Mouse (Mus musculus) liver, adult 2 months (tissue): ENCODE measurements around the gene Lhx5. TPM values are rescaled to one million over a fixed set of nuclear protein-coding genes. Genes with fewer than 3 reads are reported as not detected.

Experiments
- DNase-seq: peaks from one replicate; pipeline ENCODE4 v3.0.0-alpha.2; 2011; ENCODE audit warnings: low read depth, low spot score; ENCODE audit errors: extremely low read depth
- H3K27ac ChIP-seq: fragments of 200-500 bp; replicated peaks from 2 replicates; pipeline ENCODE4 v1.5.1; 2012; ENCODE audit warnings: low read depth, mild to moderate bottlenecking, control low read depth, inconsistent platforms, low read length; ENCODE audit not compliant: insufficient read depth
- H3K27me3 ChIP-seq: fragments of 200-500 bp; 2 replicates; pipeline ENCODE4 v1.6.1; 2012; ENCODE audit warnings: mild to moderate bottlenecking, moderate library complexity, low read length, inconsistent platforms; ENCODE audit not compliant: control insufficient read depth, insufficient read depth
- H3K36me3 ChIP-seq: fragments of 200-500 bp; 2 replicates; pipeline ENCODE4 v1.6.1; 2012; ENCODE audit warnings: low read length, inconsistent platforms; ENCODE audit not compliant: control insufficient read depth, insufficient read depth
- H3K4me1 ChIP-seq: fragments of 200-500 bp; 2 replicates; pipeline ENCODE4 v1.6.1; 2011; ENCODE audit warnings: low read length; ENCODE audit not compliant: control insufficient read depth, insufficient read depth
- H3K4me3 ChIP-seq: fragments of 200-500 bp; 2 replicates; pipeline ENCODE4 v1.5.1; 2011; ENCODE audit warnings: low read depth, mild to moderate bottlenecking, control low read depth, low read length, moderate library complexity; ENCODE audit not compliant: insufficient read depth
- H3K79me2 ChIP-seq: fragments of 200-500 bp; 2 replicates; pipeline ENCODE4 v1.6.1; 2012; ENCODE audit warnings: inconsistent platforms, mild to moderate bottlenecking, low read length, moderate library complexity; ENCODE audit not compliant: control insufficient read depth, insufficient read depth
- H3K9ac ChIP-seq: fragments of 200-500 bp; 2 replicates; pipeline ENCODE4 v1.6.1; 2012; ENCODE audit warnings: low read depth, mild to moderate bottlenecking, control low read depth, inconsistent platforms, low read length
- CTCF ChIP-seq: fragments of 200-500 bp; IDR thresholded peaks from 2 replicates; pipeline ENCODE4 v1.5.1; 2011; ENCODE audit warnings: low read depth, low read length, control low read depth
- POLR2A ChIP-seq: fragments of 200-500 bp; IDR thresholded peaks from 2 replicates; pipeline ENCODE4 v1.6.1; 2011; ENCODE audit warnings: low read length, control low read depth; ENCODE audit not compliant: insufficient read depth; ENCODE audit errors: extremely low read depth
- WGBS: fragments of 180-500 bp; shearing (Covaris S2); methylation state at CpG from one replicate; pipeline ENCODE4 v1.1.7; 2018; 5-methylcytosine and 5-hydroxymethylcytosine counted together
- polyA plus RNA-seq: library from polyadenylated mRNA; depleted of rRNA; stranded (reverse); fragments of >200 nt; gene quantifications from 2 replicates; pipeline ENCODE4 v1.2.3, GENCODE M21; 2012; rRNA removed
- total RNA-seq: library from RNA; depleted of rRNA; stranded (reverse); fragments of >200 nt; gene quantifications from 2 replicates; pipeline ENCODE4 v1.2.3, GENCODE M21; 2014; rRNA removed

Gene Lhx5
- total RNA-seq: not detected in 2 replicates
- polyA plus RNA-seq: not detected in 2 replicates

GRCm38 (mm10) chr5:120431649-120432485 is at the start of gene Lhx5:
Lhx5 (plus strand) TSS chr5:120431699.
- peaks cover 46% of the 10 kb centered on the region for H3K27me3 ChIP-seq
- H3K79me2 ChIP-seq: no peaks in the 10 kb centered on the region
- no peak within 1 kb of the TSS for H3K27ac ChIP-seq
- TF ChIP-seq POLR2A (no peak), CTCF (no peak)
- WGBS: 3% methylated on average over 69 of the region's 69 CpGs
- no peak within 1 kb of the TSS for H3K9ac ChIP-seq
- H3K4me1 ChIP-seq: no peaks in the 10 kb centered on the region
- H3K36me3 ChIP-seq: no peaks in the 10 kb centered on the region
- no peak within 1 kb of the TSS for H3K4me3 ChIP-seq
- DNase-seq: no peak

- Histone ChIP-seq H3K4me3 (no peak overlapping the region), H3K4me1 (no peaks in the 10 kb centered on the region), H3K27me3 (no peaks in the 10 kb centered on the region; the same call in 1 of the 2 replicates), H3K79me2 (no peaks in the 10 kb centered on the region), H3K36me3 (no peaks in the 10 kb centered on the region), H3K27ac (no peak overlapping the region), H3K9ac (no peak overlapping the region)
- WGBS: 68% methylated on average over 4 of the region's 4 CpGs
- no peak for TF ChIP-seq CTCF
- TF ChIP-seq POLR2A: no peak
- DNase-seq: no peak
Measured at GRCm38 (mm10) chr5:120386361-120386760, 45.1 kb upstream of the Lhx5 start.

- 56% methylated on average over 9 of the region's 9 CpGs for whole genome bisulfite sequencing
- Histone ChIP-seq H3K27ac (no peak overlapping the region), H3K79me2 (no peaks in the 10 kb centered on the region), H3K4me3 (no peak overlapping the region), H3K27me3 (no peaks in the 10 kb centered on the region; the same call in 1 of the 2 replicates), H3K4me1 (no peaks in the 10 kb centered on the region), H3K36me3 (no peaks in the 10 kb centered on the region), H3K9ac (no peak overlapping the region)
- DNase-seq: no peak
- no peak for TF ChIP-seq POLR2A
- no peak for TF ChIP-seq CTCF
Measured at GRCm38 (mm10) chr5:120388765-120389164, 42.7 kb upstream of the Lhx5 start.

GRCm38 (mm10) chr5:120389973-120390372 is 41.5 kb upstream of the Lhx5 start:
- Histone ChIP-seq H3K79me2 (no peaks in the 10 kb centered on the region), H3K27me3 (peaks cover 5% of the 10 kb centered on the region), H3K4me3 (no peak overlapping the region), H3K27ac (no peak overlapping the region), H3K4me1 (no peaks in the 10 kb centered on the region), H3K36me3 (no peaks in the 10 kb centered on the region), H3K9ac (no peak overlapping the region)
- WGBS: 71% methylated on average over 2 of the region's 2 CpGs
- no peak for DNase-seq
- no peak for TF ChIP-seq POLR2A
- no peak for TF ChIP-seq CTCF

GRCm38 (mm10) chr5:120393871-120394667 is 37.4 kb upstream of the Lhx5 start:
- no peak for TF ChIP-seq POLR2A
- no peak for TF ChIP-seq CTCF
- Histone ChIP-seq H3K4me1 (no peaks in the 10 kb centered on the region), H3K4me3 (no peak overlapping the region), H3K79me2 (no peaks in the 10 kb centered on the region), H3K36me3 (no peaks in the 10 kb centered on the region), H3K27ac (no peak overlapping the region), H3K27me3 (peaks cover 9% of the 10 kb centered on the region), H3K9ac (no peak overlapping the region)
- WGBS: 29% methylated on average over 25 of the region's 25 CpGs
- no peak for DNase-seq

- no peak for DNase-seq
- H3K27me3 ChIP-seq: peaks cover 9% of the 10 kb centered on the region
- H3K4me1 ChIP-seq: no peaks in the 10 kb centered on the region
- H3K79me2 ChIP-seq: no peaks in the 10 kb centered on the region
- no peak overlapping the region for H3K27ac ChIP-seq
- H3K9ac ChIP-seq: no peak overlapping the region
- 4% methylated on average over 13 of the region's 13 CpGs for WGBS
- H3K36me3 ChIP-seq: no peaks in the 10 kb centered on the region
- TF ChIP-seq POLR2A (no peak), CTCF (no peak)
- no peak overlapping the region for H3K4me3 ChIP-seq
Measured at GRCm38 (mm10) chr5:120397988-120398387, 33.5 kb upstream of the Lhx5 start.
